Mouse (Mus musculus): ENCODE results near the gene Olfr559.

The Olfr559 gene

GRCm38 (mm10) chr7:102727391-102727790 is at the start of gene Olfr559:
Olfr559 (minus strand) TSS chr7:102727491.
- DNase-seq (ENCODE audit: low read depth): no peak

GRCm38 (mm10) chr7:102770921-102771320 is 43.6 kb upstream of the Olfr559 start, which contains the start of gene Olfr561:
Olfr561 (plus strand) TSS chr7:102771221.
- no peak for DNase-seq (ENCODE audit: low read depth)

GRCm38 (mm10) chr7:102759266-102759665 is 32.0 kb upstream of the Olfr559 start, which contains the start of the genes Olfr560 and Olfr78:
Olfr560 (minus strand) TSS chr7:102759366.
Olfr78 (minus strand) TSS chr7:102759471.
- DNase-seq (ENCODE audit: low read depth): no peak

GRCm38 (mm10) chr7:102752086-102752485 is 24.8 kb upstream of the Olfr559 start:
- peak; percentile 21 for DNase-seq (ENCODE audit: low read depth)

GRCm38 (mm10) chr7:102737705-102738104 is 10.4 kb upstream of the Olfr559 start:
- no peak for DNase-seq (ENCODE audit: low read depth)

GRCm38 (mm10) chr7:102733793-102734192 is 6.5 kb upstream of the Olfr559 start:
- DNase-seq (ENCODE audit: low read depth): no peak

GRCm38 (mm10) chr7:102718970-102719369 is 8.3 kb downstream of the Olfr559 start, which contains the start of gene Olfr33:
Olfr33 (minus strand) TSS chr7:102719070.
- DNase-seq (ENCODE audit: low read depth): no peak

GRCm38 (mm10) chr7:102701915-102702314 is 25.4 kb downstream of the Olfr559 start, which contains the start of gene Olfr558:
Olfr558 (plus strand) TSS chr7:102702215.
- DNase-seq (ENCODE audit: low read depth): no peak

GRCm38 (mm10) chr7:102698461-102698860 is 28.8 kb downstream of the Olfr559 start:
- no peak for DNase-seq (ENCODE audit: low read depth)

- peak; percentile 66 for DNase-seq (ENCODE audit: low read depth)
Measured at GRCm38 (mm10) chr7:102695358-102696125, 31.7 kb downstream of the Olfr559 start, which contains the start of gene Olfr557. Olfr557 (plus strand) TSS chr7:102695910.

GRCm38 (mm10) chr7:102686944-102687501 is 40.3 kb downstream of the Olfr559 start, which contains the start of gene Trim68:
Trim68 (minus strand) TSS chr7:102687327.
- peak; percentile 92 for DNase-seq (ENCODE audit: low read depth)

- DNase-seq (ENCODE audit: low read depth): no peak
Measured at GRCm38 (mm10) chr7:102681916-102682315, 45.4 kb downstream of the Olfr559 start.

GRCm38 (mm10) chr7:102676225-102676624 is 51.1 kb downstream of the Olfr559 start:
- DNase-seq (ENCODE audit: low read depth): peak; percentile 40
